Comparison of ENCODE assay signal across 8 mouse cellular contexts in the genomic region with DNA sequence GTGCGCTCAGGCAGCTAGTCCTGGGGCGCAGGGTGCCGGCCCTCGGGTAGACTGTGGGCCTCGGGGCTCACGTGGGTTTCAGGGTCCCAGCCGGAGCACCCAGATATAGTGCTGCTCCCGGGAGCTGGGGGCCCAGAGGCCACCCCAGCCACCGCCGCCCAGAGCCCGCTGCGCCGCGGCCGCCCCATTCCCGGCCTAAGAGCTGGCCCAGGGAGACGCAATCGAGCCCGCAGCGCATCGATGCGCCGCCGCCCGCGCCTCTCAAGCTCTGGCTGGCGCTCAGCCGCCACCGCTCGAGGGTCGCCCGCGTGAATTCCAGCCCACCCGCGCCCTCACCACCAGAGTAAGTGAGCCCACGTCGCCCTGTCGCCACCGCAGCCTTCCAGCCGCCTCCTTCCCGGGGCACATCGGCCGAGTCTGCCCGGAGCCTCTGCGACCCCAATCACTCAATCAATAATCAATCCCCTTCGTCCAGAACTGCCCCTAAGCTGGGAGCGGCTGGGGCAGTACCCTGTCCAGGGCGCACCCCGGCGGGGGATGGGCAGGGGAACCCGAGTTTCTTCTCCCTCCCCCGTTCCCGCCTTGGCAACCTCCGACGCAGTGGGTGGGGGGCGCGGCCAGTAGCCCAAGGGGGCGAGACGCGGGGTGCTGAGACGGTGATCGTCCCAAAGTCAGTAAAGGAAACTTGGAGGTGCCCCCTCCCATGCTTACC. TPM values are rescaled to one million over a fixed set of nuclear protein-coding genes. Genes with fewer than 3 reads are reported as not detected.
DNase-seq lines count a peak whose midpoint lies in the region; ATAC-seq and TF ChIP-seq lines count a peak whose summit lies in the region.

No protein-coding gene starts in this region.

- peak overlapping the region; percentile 16; the same call in 1 of the 2 replicates for H3K4me3 ChIP-seq in G1E (ENCODE audit: low read depth, low read length)
- H3K4me3 ChIP-seq in embryonic facial prominence, embryonic 14.5 days (ENCODE audit: low read depth, low read length): peak overlapping the region; percentile 82
- peak overlapping the region; percentile 52 to 74 for H3K4me3 ChIP-seq in heart, embryonic 14.5 days (ENCODE audit: control insufficient read depth in 1 of 2, insufficient read depth in 1 of 2, low read depth in 1 of 2, low read length in 2 of 2)
- peak overlapping the region; percentile 80 for H3K4me3 ChIP-seq in kidney, postnatal 0 days (replicated peaks; ENCODE audit: low read depth, low read length)
- H3K4me3 ChIP-seq in lung, embryonic 15.5 days: peak overlapping the region; percentile 81

- TF ChIP-seq CTCF in G1E (IDR thresholded peaks at IDR 0.05; ENCODE audit: low read depth, low read length): no peak
- no peak for TF ChIP-seq CTCF in kidney, postnatal 0 days (IDR thresholded peaks at IDR 0.05; ENCODE audit: low read depth)

- no peaks in the 10 kb centered on the region for H3K36me3 ChIP-seq in G1E (replicated peaks)
- H3K36me3 ChIP-seq in embryonic facial prominence, embryonic 14.5 days (ENCODE audit: control insufficient read depth, insufficient read depth, low read length): no peaks in the 10 kb centered on the region
- H3K36me3 ChIP-seq in heart, embryonic 14.5 days (ENCODE audit: control insufficient read depth, insufficient read depth, low read length): no peaks in the 10 kb centered on the region
- no peaks in the 10 kb centered on the region for H3K36me3 ChIP-seq in kidney, postnatal 0 days (ENCODE audit: insufficient read depth, low read length)
- no peaks in the 10 kb centered on the region for H3K36me3 ChIP-seq in lung, embryonic 15.5 days

- H3K9me3 ChIP-seq in G1E (replicated peaks): peaks cover 66% of the 10 kb centered on the region
- no peaks in the 10 kb centered on the region for H3K9me3 ChIP-seq in embryonic facial prominence, embryonic 14.5 days (ENCODE audit: control insufficient read depth, low read length)
- H3K9me3 ChIP-seq in heart, embryonic 14.5 days (ENCODE audit: control insufficient read depth, low read length): no peaks in the 10 kb centered on the region
- no peaks in the 10 kb centered on the region for H3K9me3 ChIP-seq in kidney, postnatal 0 days (replicated peaks; ENCODE audit: low read length)
- H3K9me3 ChIP-seq in lung, embryonic 15.5 days: no peaks in the 10 kb centered on the region

- H3K4me2 ChIP-seq in embryonic facial prominence, embryonic 14.5 days (ENCODE audit: low read depth, low read length): peak overlapping the region; percentile 97
- peak overlapping the region; percentile 100 for H3K4me2 ChIP-seq in heart, embryonic 14.5 days (ENCODE audit: low read length)
- H3K4me2 ChIP-seq in kidney, postnatal 0 days (ENCODE audit: low read length): peak overlapping the region; percentile 100
- peak overlapping the region; percentile 95 for H3K4me2 ChIP-seq in lung, embryonic 15.5 days

- peak overlapping the region; percentile 86 for H3K27ac ChIP-seq in embryonic facial prominence, embryonic 14.5 days (replicated peaks; ENCODE audit: low read depth, low read length)
- peak overlapping the region in 1 of 2 experiments; percentile 64; a peak in 2 of 4 replicates for H3K27ac ChIP-seq in heart, embryonic 14.5 days (replicated peaks in 1 of 2; ENCODE audit: control insufficient read depth in 1 of 2, insufficient read depth in 1 of 2, low read depth in 2 of 2, low read length in 2 of 2)
- H3K27ac ChIP-seq in kidney, postnatal 0 days: peak overlapping the region; percentile 83
- peak overlapping the region; percentile 97 for H3K27ac ChIP-seq in lung, embryonic 15.5 days

- peaks cover 6% of the 10 kb centered on the region; the same call in 1 of the 2 replicates for H3K27me3 ChIP-seq in G1E (ENCODE audit: insufficient read depth, low read length)
- H3K27me3 ChIP-seq in embryonic facial prominence, embryonic 14.5 days (replicated peaks; ENCODE audit: control insufficient read depth, insufficient read depth, low read length): peaks cover 42% of the 10 kb centered on the region
- peaks cover 61% of the 10 kb centered on the region for H3K27me3 ChIP-seq in heart, embryonic 14.5 days (ENCODE audit: control insufficient read depth, insufficient read depth, low read length)
- peaks cover 45% of the 10 kb centered on the region for H3K27me3 ChIP-seq in kidney, postnatal 0 days (ENCODE audit: insufficient read depth, low read length)
- H3K27me3 ChIP-seq in lung, embryonic 15.5 days: peaks cover 47% of the 10 kb centered on the region

- H3K9ac ChIP-seq in embryonic facial prominence, embryonic 14.5 days (ENCODE audit: low read depth, low read length): peak overlapping the region; percentile 77
- peak overlapping the region; percentile 74 for H3K9ac ChIP-seq in heart, embryonic 14.5 days (ENCODE audit: low read length)
- H3K9ac ChIP-seq in kidney, postnatal 0 days (ENCODE audit: low read depth, low read length): peak overlapping the region; percentile 62
- H3K9ac ChIP-seq in lung, embryonic 15.5 days: peak overlapping the region; percentile 79

- no peak for ATAC-seq in G1E (ENCODE audit: extremely low read depth, insufficient number of reproducible peaks, low FRiP score, poor library complexity, severe bottlenecking)
- ATAC-seq in embryonic facial prominence, embryonic 14.5 days (ENCODE audit: low read depth): peak; percentile 17; the same call in 1 of the 2 replicates
- 0 out of 2 replicates have a peak, but pooled peaks have one; percentile 13 for ATAC-seq in heart, embryonic 14.5 days (ENCODE audit: insufficient number of reproducible peaks, insufficient read depth, low FRiP score, low read depth)
- ATAC-seq in kidney, postnatal 0 days (replicated peaks; ENCODE audit: low FRiP score, low read depth): peak; percentile 30
- ATAC-seq in lung, embryonic 15.5 days (ENCODE audit: borderline replicate concordance, extremely low read depth, low FRiP score, low TSS enrichment): peak; percentile 21

- no peaks in the 10 kb centered on the region for H3K4me1 ChIP-seq in G1E (ENCODE audit: insufficient read depth, low read depth, low read length)
- H3K4me1 ChIP-seq in embryonic facial prominence, embryonic 14.5 days (ENCODE audit: control insufficient read depth, insufficient read depth, low read length): no peaks in the 10 kb centered on the region; the same call in 1 of the 2 replicates
- H3K4me1 ChIP-seq in heart, embryonic 14.5 days (ENCODE audit: control insufficient read depth in 2 of 2, insufficient read depth in 2 of 2, low read length in 2 of 2): peaks cover 0 to 9% of the 10 kb centered on the region in 2 experiments; a peak in 2 of 4 replicates
- H3K4me1 ChIP-seq in kidney, postnatal 0 days (replicated peaks; ENCODE audit: insufficient read depth, low read length): peaks cover 6% of the 10 kb centered on the region; the same call in 1 of the 2 replicates
- peaks cover 46% of the 10 kb centered on the region for H3K4me1 ChIP-seq in lung, embryonic 15.5 days

- no peak for DNase-seq in G1E (ENCODE audit: low spot score)
- DNase-seq in adrenal gland, postnatal 4 days (ENCODE audit: low spot score in 2 of 2): peak; percentile 16 to 30
- peak; percentile 82 for DNase-seq in embryonic facial prominence, embryonic 14.5 days (ENCODE audit: low spot score)
- DNase-seq in kidney, postnatal 0 days (ENCODE audit: low spot score): no peak
- peak; percentile 67 for DNase-seq in ovary, postnatal 36 days (ENCODE audit: low spot score)
- no peak for DNase-seq in B cell, adult 2 months

- 1% methylated on average over 14 of the region's 62 CpGs for WGBS in embryonic facial prominence, embryonic 14.5 days
- under 1% methylated on average over 52 of the region's 62 CpGs for WGBS in heart, embryonic 14.5 days
- under 1% methylated on average over 56 of the region's 62 CpGs for WGBS in kidney, postnatal 0 days
- WGBS in lung, embryonic 15.5 days: under 1% methylated on average over 62 of the region's 62 CpGs

RNA-seq across cellular contexts. Expression of a gene that starts 1.4 kb away (rescaled TPM):
- total RNA-seq in G1E (2014; fragmentation: Nextera tagmentation) (not detected in 2 replicates), G1E (2017) (not detected in 2 replicates)
- not detected in 2 replicates for polyA plus RNA-seq in G1E (2012)
- total RNA-seq in adrenal gland, postnatal 4 days (2021): 1 to 10 TPM; 8.0 to 9.0 TPM
- polyA plus RNA-seq in embryonic facial prominence, embryonic 14.5 days (2014; fragmentation: Nextera tagmentation; extraction: Ambion mirVana): 9.3 and 12.0 TPM in 2 replicates
- 1.7 and 2.7 TPM in 2 replicates for polyA plus RNA-seq in heart, embryonic 14.5 days (2014; fragmentation: Nextera tagmentation; extraction: Ambion mirVana)
- polyA plus RNA-seq in kidney, postnatal 0 days (2015; fragmentation: Nextera tagmentation; extraction: Ambion mirVana): 4.5 and 5.3 TPM in 2 replicates
- polyA plus RNA-seq in lung, embryonic 15.5 days (2015; fragmentation: Nextera tagmentation; extraction: Ambion mirVana): 10.0 and 10.9 TPM in 2 replicates

Comparison
In these comparisons a context has a peak if more than half of its experiments do, and no peak if none do; other contexts are left out.
1. DNase-seq: peak in adrenal gland, postnatal 4 days (2 of 2), embryonic facial prominence, embryonic 14.5 days (single experiment) and ovary, postnatal 36 days (single experiment); none in G1E (single experiment), kidney, postnatal 0 days (single experiment) and B cell, adult 2 months (0 of 2).
2. H3K4me3 ChIP-seq: peak in every context shown above with its lines; median percentile 82 in embryonic facial prominence, embryonic 14.5 days; 81 in lung, embryonic 15.5 days; 80 in kidney, postnatal 0 days; 63 in heart, embryonic 14.5 days; 16 in G1E.
3. Peak in every context shown above with its lines, with median percentiles within 50 percentile points of each other: H3K4me2 ChIP-seq and H3K9ac ChIP-seq.